Mouse (Mus musculus) frontal cortex, postnatal 25 days (tissue): ENCODE measurements at regions not wholly inside any gene's neighbourhood (a gene's known extent, or its start where the extent isn't known, plus 50 kb on each side); places are given as distances from the start of the nearest gene placed in this dataset.
A peak's percentile ranks its signal among the peaks of the same experiment; 100 is the strongest.

Experiments used
- DNase-seq, 2 experiments: peaks; one replicate each; pipeline ENCODE4 v3.0.0; 2022; ENCODE audit warnings: low spot score in 2 of 2

DNA sequence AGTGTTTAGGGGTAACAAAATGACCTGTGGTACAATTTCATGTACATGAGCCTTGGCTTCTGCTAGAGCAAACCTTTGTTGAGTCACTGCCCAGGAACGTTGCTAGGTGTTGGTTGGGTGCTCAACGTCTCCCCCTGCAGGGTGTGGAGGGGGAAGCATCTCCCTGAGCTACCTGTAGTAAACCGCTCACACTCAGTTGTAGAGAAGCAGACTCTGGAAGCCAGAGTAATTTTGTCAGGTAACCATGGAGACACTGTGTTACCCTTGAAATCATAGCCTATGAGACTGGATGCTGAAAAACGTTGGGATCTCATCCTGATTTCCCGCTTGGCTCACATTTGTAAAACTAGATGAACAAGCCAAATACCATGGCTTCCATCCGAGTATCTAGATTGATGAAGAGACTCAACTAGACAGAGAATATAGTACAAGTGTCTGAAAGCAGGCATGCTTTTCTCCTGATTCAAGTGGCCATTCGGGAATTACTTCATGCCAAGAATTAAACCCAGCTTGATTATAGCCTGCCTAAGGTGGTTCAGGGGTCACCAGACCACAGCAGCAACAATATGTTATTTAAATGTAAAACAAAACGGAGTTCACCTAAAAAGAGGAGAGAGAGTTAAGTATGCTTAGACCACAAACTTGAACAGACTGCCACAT is 63.7 kb upstream of the Ctla4 start:
- peak; percentile 33 to 39 for DNase-seq

DNA sequence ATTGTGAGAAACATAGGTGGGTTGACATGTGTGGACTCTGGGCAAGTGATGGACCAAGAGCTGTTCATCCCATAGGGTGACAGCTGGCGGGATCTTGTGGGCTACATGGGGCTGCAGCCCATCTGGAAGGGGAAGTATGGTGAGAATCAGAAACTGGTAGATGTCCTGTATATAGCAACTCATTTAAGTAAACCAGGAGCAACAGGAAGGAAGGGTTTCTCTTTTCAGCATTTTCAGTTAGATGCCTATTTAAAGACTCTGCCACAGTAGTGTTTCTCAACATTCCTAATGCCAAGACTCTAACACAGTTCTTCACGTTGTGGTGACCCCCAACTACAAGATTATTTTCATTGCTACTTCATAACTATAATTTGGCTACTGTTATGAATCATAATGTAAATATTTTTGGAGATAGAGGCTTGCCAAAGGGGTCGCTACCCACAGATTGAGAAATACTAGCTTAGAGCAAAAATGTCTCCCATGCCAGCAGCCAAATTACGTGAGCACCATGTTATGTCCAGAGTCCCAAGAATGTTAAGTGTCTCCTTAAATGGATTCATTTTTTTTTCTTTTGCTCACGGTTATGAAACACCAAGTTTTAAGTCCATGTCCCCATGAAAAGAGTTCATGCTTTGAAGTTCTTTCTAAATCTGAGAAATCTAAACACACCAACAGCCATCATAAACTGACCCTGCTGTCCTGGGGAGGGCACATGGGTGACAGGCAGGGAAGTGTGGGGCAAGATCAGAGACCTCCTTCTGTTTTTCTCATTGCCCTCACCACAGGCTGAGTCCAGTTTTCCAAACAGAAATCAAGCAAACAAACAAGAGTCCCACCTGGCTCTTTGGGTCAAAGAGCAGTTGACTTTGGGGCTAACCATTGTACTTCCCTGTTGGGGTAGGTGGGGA is 62.3 kb upstream of the Ctla4 start:
- DNase-seq = no peak

DNA sequence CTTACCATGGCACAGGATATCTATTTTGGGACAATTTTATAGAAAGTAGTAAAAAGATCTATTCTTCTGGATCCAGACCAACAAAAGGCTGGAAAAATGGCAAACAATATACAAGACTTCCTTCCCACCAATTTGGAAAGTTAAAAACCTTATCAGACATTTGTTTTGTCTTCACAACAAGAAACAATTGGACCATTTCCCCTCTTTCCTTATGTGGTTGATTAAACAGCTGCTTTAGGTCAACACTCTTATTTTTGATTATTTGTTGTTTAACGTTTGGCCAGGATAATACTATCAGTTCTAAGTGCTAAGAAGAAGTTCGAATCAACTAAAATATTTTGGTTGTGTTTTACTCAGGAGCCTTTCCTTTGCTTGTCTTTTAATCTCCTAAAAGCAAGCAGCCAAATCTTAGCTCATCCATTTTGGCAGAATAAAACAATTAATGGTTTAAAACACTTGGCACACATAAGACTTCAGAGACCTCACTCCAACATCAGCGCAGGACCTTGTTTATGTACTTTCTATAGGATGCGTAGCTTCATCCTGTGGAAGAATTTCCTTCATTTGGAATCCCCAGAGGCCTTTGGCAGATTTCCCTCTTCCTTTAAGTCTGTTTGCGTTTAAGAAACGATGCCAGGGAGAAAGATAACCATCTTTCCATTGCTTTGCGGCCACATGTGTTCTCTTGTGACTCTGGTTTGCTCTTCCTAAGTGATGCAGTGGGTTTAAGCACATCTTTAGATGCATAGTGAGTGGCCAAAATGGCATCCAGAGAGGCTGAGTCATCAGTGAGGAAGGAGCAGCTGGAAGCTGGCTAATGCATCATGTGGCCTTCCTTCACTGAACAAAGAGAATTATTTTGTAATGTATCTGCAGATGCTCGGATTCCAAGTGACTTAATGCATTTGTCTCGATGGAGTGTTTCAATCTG is 61.3 kb upstream of the Ctla4 start:
- DNase-seq = no peak

DNA sequence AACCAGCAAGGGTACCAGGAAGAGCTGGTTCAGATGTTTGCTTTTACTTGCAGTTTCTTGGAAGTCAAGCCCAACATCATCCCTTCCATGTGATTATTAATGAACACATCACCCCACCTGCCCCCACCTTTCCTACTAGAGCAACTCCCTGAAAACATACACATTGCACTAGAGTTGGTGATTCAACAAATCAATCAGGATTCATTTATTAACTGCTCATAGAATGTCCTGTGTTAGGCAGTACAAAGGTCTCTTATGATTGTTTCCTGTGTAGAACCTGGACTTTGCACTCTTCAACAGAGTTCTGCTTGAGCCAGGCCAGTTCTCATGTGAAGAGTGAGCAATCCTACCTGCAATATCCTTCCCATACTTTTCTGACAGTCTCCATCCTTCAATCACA is 59.8 kb upstream of the Ctla4 start:
- DNase-seq = no peak

DNA sequence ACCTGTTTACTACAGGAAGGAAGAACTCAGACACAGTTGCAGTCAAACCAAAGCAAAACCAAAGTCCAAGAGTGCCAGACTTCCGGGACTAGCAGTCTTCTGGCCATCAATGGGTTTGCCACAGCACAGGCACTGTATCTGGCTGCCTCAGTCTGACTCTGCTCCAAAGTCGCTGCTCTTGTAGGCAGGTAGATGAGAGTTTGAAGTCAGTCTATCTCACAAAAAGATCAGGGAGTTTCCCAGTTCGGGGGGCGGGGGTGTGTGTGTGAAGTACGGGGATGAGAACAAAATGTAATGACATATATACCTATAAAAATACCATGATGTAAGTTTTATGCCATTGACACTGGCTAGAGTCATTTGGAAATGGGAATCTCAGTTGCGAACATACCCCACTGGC is 58.6 kb upstream of the Ctla4 start:
- no peak for DNase-seq

DNA sequence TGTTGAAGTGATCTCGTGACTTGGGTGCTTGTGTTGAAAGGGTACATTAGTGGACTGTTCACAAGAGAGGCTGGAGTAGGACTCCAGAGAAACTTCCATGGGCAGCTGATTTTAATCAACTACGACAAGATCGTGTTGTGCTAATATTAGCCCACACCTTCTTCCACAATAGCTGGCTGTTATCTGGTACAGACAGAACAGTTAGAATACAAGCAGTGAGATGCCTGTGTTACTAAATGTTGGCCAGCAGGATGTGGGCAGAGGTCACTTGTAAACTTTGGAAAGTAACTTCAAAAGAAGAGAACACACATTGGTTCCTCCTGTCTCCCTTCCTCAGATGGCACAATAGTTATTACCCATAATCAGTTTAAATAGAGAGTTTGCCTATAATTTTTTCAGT is 57.0 kb upstream of the Ctla4 start:
- DNase-seq = no peak

DNA sequence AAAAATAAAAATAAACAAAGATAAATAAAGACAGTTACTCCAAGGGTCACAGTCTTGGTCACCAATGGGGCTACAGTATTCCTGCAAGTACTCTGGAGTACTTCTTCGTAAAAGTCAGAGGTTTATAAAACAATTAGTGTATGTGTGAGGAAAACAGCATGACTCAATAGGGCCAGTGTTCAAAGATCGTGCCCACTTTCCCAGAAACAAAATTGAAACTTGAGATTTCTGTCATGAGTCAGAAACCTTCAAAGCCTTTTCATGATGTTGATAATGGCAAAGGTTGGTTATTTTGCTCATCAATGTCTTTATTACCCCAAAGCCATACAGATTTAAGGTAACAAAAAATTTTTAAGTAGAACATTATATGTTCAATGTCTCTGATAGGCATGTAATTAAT is 53.1 kb upstream of the Ctla4 start:
- DNase-seq = no peak
